Mouse (Mus musculus): Measurements from ENCODE around the gene Samd10. TPM values are rescaled to one million over a fixed set of nuclear protein-coding genes. Genes with fewer than 3 reads are reported as not detected.

The Samd10 gene
- total RNA-seq, 1 experiment from 2014 or later, result 1.8 TPM

Other genes starting within 250 kb of the Samd10 start
- 34.4 and 38.0 TPM in 2 replicates for gene Zgpat, start 234.3 kb downstream of the Samd10 start, total RNA-seq (2017)
- 39.3 and 82.5 TPM in 2 replicates for gene Arfrp1, start 233.8 kb downstream of the Samd10 start, total RNA-seq (2017)
- gene Lime1, start 219.1 kb downstream of the Samd10 start, total RNA-seq (2017), result 9.2 and 30.3 TPM in 2 replicates
- gene Zbtb46, start 139.8 kb downstream of the Samd10 start, total RNA-seq (2017), result 7.5 and 8.9 TPM in 2 replicates
- not detected in 2 replicates for gene Abhd16b, start 106.0 kb downstream of the Samd10 start, total RNA-seq (2017)
- gene Tpd52l2, start 102.1 kb downstream of the Samd10 start, total RNA-seq (2017), result 148 and 155 TPM in 2 replicates
- 30.1 and 31.7 TPM in 2 replicates for gene Dnajc5, start 78.7 kb downstream of the Samd10 start, total RNA-seq (2017)
- 50.7 and 75.4 TPM in 2 replicates for gene Uckl1, start 14.3 kb downstream of the Samd10 start, total RNA-seq (2017)
- gene Prpf6, start 7.3 kb downstream of the Samd10 start, total RNA-seq (2017), result 79.0 and 94.9 TPM in 2 replicates
- 16.3 and 26.4 TPM in 2 replicates for gene Zfp512b, start 6.4 kb downstream of the Samd10 start, total RNA-seq (2017)
- gene Gm29797, start 57.8 kb upstream of the Samd10 start, total RNA-seq (2017), result not detected in 2 replicates
- not detected in 2 replicates for gene Sox18, start 72.4 kb upstream of the Samd10 start, total RNA-seq (2017)
- gene Tcea2, start 81.1 kb upstream of the Samd10 start, total RNA-seq (2017), result 3.3 and 9.6 TPM in 2 replicates
- 67.5 and 113 TPM in 2 replicates for gene Rgs19, start 94.8 kb upstream of the Samd10 start, total RNA-seq (2017)
- gene Lkaaear1, start 99.2 kb upstream of the Samd10 start, total RNA-seq (2017), result not detected in 2 replicates
- gene Oprl1, start 115.8 kb upstream of the Samd10 start, total RNA-seq (2017), result not detected in 2 replicates
- gene Myt1, start 164.1 kb upstream of the Samd10 start, total RNA-seq (2017), result not detected in 2 replicates
- 28.0 and 35.9 TPM in 2 replicates for gene Pcmtd2, start 238.6 kb upstream of the Samd10 start, total RNA-seq (2017)